Mouse (Mus musculus): ENCODE measurements around the gene Hsd17b3. TPM values are rescaled to one million over a fixed set of nuclear protein-coding genes. Genes with fewer than 3 reads are reported as not detected.
A peak's percentile ranks its signal among the peaks of the same experiment; 100 is the strongest.

The Hsd17b3 gene
- polyA plus RNA-seq, 1 experiment, result 0.25 TPM

DNA sequence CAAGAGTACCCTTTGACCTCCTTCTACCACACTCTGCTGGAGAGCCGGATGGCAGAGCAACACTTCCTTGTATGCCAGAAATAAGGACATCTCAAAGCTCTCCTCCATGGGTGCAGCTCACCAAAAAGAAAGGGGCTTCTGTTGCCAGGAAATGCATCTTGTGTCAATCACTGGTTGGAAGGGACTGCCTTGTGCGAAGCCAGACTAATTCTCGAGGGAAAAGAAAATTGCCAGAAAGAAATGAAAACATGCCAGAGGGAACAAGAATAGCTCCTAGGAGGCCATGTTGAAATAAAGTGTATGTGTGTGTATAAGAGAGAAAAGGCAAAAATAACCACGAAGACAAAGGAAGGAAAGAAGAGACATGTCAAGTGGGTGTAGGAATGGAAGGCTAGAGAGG is 73.0 kb downstream of the Hsd17b3 start:
- TF ChIP-seq CTCF (IDR thresholded peaks at IDR 0.05; ENCODE audit: borderline replicate concordance, extremely low read depth, insufficient read depth, insufficient read length), result no peak
- TF ChIP-seq POLR2A (IDR thresholded peaks at IDR 0.05; ENCODE audit: borderline replicate concordance, extremely low read depth, insufficient read depth, insufficient read length, poor library complexity, severe bottlenecking), result no peak
- peak; percentile 27 for DNase-seq (ENCODE audit: low read depth)

DNA sequence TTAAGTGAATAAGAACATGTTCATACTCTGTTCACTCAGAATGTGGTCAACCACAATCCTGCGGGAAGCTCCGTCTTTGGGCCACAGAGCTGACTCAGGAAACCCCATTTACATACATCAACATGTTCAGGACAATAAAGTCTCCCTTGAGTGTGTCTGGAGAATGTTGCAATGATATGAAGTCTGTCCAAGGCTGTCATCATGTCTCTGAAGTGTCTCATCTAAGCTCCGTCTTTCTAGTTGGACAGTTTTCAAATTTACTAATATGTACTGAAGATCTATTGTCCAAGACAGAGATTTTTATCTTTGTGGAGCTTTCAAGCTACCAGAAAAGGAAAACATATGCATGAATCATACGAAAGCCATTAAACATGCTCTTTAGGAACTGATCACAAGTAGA is 77.9 kb downstream of the Hsd17b3 start:
- no peak for DNase-seq (ENCODE audit: low read depth)
- TF ChIP-seq POLR2A (IDR thresholded peaks at IDR 0.05; ENCODE audit: borderline replicate concordance, extremely low read depth, insufficient read depth, insufficient read length, poor library complexity, severe bottlenecking) (no peak), CTCF (IDR thresholded peaks at IDR 0.05; ENCODE audit: borderline replicate concordance, extremely low read depth, insufficient read depth, insufficient read length) (no peak)

Other genes starting within 250 kb of the Hsd17b3 start
- 0.95 and 1.2 TPM in 2 replicates for gene Slc35d2, start 40.1 kb upstream of the Hsd17b3 start, polyA plus RNA-seq (2012; rRNA removed)
- 8.5 and 9.3 TPM in 2 replicates for gene Zfp367, start 64.0 kb upstream of the Hsd17b3 start, polyA plus RNA-seq (2012; rRNA removed)
- gene Habp4, start 72.6 kb upstream of the Hsd17b3 start, polyA plus RNA-seq (2012; rRNA removed), result 26.5 and 36.3 TPM in 2 replicates
- gene Cdc14b, start 186.1 kb upstream of the Hsd17b3 start, polyA plus RNA-seq (2012; rRNA removed), result 6.1 and 6.7 TPM in 2 replicates
- gene Aaed1, start 223.5 kb upstream of the Hsd17b3 start, polyA plus RNA-seq (2012; rRNA removed), result 4.7 and 5.8 TPM in 2 replicates